8 mouse cellular contexts compared by ENCODE assay signal in genomic region chr6:87589718-87590393, GRCm38 (mm10). TPM values are rescaled to one million over a fixed set of nuclear protein-coding genes. Genes with fewer than 3 reads are reported as not detected.
DNase-seq lines count a peak whose midpoint lies in the region; ATAC-seq and TF ChIP-seq lines count a peak whose summit lies in the region.

No protein-coding gene starts in this region.

- ATAC-seq in lung, embryonic 14.5 days (ENCODE audit: insufficient read depth), result peak; percentile 72
- ATAC-seq in forebrain, embryonic 14.5 days, result peak; percentile 27
- peak; percentile 76 for ATAC-seq in liver, embryonic 14.5 days (ENCODE audit: insufficient read depth)
- peak; percentile 45; the same call in 1 of the 2 replicates for ATAC-seq in stomach, embryonic 15.5 days (ENCODE audit: insufficient read depth, low FRiP score, low read depth)
- no peak for ATAC-seq in megakaryocyte progenitor cell, adult 5-6 weeks (replicated peaks; ENCODE audit: poor library complexity)

- H3K36me3 ChIP-seq in lung, embryonic 14.5 days (ENCODE audit: insufficient read depth), result no peaks in the 10 kb centered on the region
- no peaks in the 10 kb centered on the region for H3K36me3 ChIP-seq in forebrain, embryonic 14.5 days (ENCODE audit: control insufficient read depth, insufficient read depth, low read length)
- H3K36me3 ChIP-seq in liver, embryonic 14.5 days (replicated peaks; ENCODE audit: control insufficient read depth, insufficient read depth, low read depth), result no peaks in the 10 kb centered on the region; the same call in 1 of the 2 replicates
- H3K36me3 ChIP-seq in stomach, embryonic 15.5 days, result no peaks in the 10 kb centered on the region

- peak overlapping the region; percentile 45 for H3K9ac ChIP-seq in lung, embryonic 14.5 days
- peak overlapping the region; percentile 65 for H3K9ac ChIP-seq in forebrain, embryonic 14.5 days (ENCODE audit: low read length)
- peak overlapping the region; percentile 77 for H3K9ac ChIP-seq in liver, embryonic 14.5 days (replicated peaks)
- H3K9ac ChIP-seq in stomach, embryonic 15.5 days, result no peak overlapping the region; the same call in 1 of the 2 replicates

- H3K4me2 ChIP-seq in lung, embryonic 14.5 days, result peak overlapping the region; percentile 80
- peak overlapping the region; percentile 95 for H3K4me2 ChIP-seq in forebrain, embryonic 14.5 days (ENCODE audit: low read length)
- peak overlapping the region; percentile 76 for H3K4me2 ChIP-seq in liver, embryonic 14.5 days (ENCODE audit: low read depth)
- H3K4me2 ChIP-seq in stomach, embryonic 15.5 days, result peak overlapping the region; percentile 96

- H3K4me3 ChIP-seq in lung, embryonic 14.5 days (ENCODE audit: low read depth, low read length), result peak overlapping the region; percentile 44
- peak overlapping the region; percentile 46 for H3K4me3 ChIP-seq in forebrain, embryonic 14.5 days (ENCODE audit: low read depth, low read length)
- peak overlapping the region; percentile 65 to 77 for H3K4me3 ChIP-seq in liver, embryonic 14.5 days (ENCODE audit: insufficient read depth in 1 of 2, low read depth in 2 of 2, low read length in 2 of 2)
- H3K4me3 ChIP-seq in stomach, embryonic 15.5 days (replicated peaks), result peak overlapping the region; percentile 57

- no peaks in the 10 kb centered on the region for H3K9me3 ChIP-seq in lung, embryonic 14.5 days (ENCODE audit: low read depth, low read length)
- H3K9me3 ChIP-seq in forebrain, embryonic 14.5 days (replicated peaks; ENCODE audit: control insufficient read depth, low read length), result no peaks in the 10 kb centered on the region
- no peaks in the 10 kb centered on the region for H3K9me3 ChIP-seq in liver, embryonic 14.5 days (ENCODE audit: control insufficient read depth, low read length)
- no peaks in the 10 kb centered on the region for H3K9me3 ChIP-seq in stomach, embryonic 15.5 days

- 0 out of 2 replicates have a peak, but pooled peaks cover 6% of the 10 kb centered on the region for H3K27me3 ChIP-seq in lung, embryonic 14.5 days (ENCODE audit: insufficient read depth, low read length)
- no peaks in the 10 kb centered on the region for H3K27me3 ChIP-seq in forebrain, embryonic 14.5 days (replicated peaks; ENCODE audit: control insufficient read depth, insufficient read depth, low read length)
- no peaks in the 10 kb centered on the region; the same call in 1 of the 2 replicates for H3K27me3 ChIP-seq in liver, embryonic 14.5 days (ENCODE audit: control insufficient read depth, insufficient read depth, low read length)
- no peaks in the 10 kb centered on the region for H3K27me3 ChIP-seq in stomach, embryonic 15.5 days (replicated peaks)

- H3K4me1 ChIP-seq in lung, embryonic 14.5 days (ENCODE audit: insufficient read depth), result peaks cover 7% of the 10 kb centered on the region; the same call in 1 of the 2 replicates
- H3K4me1 ChIP-seq in forebrain, embryonic 14.5 days (ENCODE audit: control insufficient read depth, insufficient read depth, low read length), result peaks cover 9% of the 10 kb centered on the region
- peaks cover 33% of the 10 kb centered on the region in 2 experiments for H3K4me1 ChIP-seq in liver, embryonic 14.5 days (replicated peaks; ENCODE audit: control insufficient read depth in 2 of 2, insufficient read depth in 2 of 2, low read length in 1 of 2)
- peaks cover 5% of the 10 kb centered on the region; the same call in 1 of the 2 replicates for H3K4me1 ChIP-seq in stomach, embryonic 15.5 days

- TF ChIP-seq EP300 in liver, embryonic 14.5 days (IDR thresholded peaks at IDR 0.05; ENCODE audit: low read depth), result peak; percentile 28; the same call in 1 of the 2 replicates

- TF ChIP-seq CTCF in lung, embryonic 14.5 days (IDR thresholded peaks at IDR 0.05; ENCODE audit: low read depth), result no peak
- TF ChIP-seq CTCF in liver, embryonic 14.5 days (IDR thresholded peaks at IDR 0.05; ENCODE audit: low read depth), result no peak

- DNase-seq in lung, embryonic 14.5 days, result no peak
- DNase-seq in lung, postnatal 4 days, result no peak
- DNase-seq in forebrain, embryonic 14.5 days (ENCODE audit: low spot score), result peak; percentile 22
- DNase-seq in liver, embryonic 14.5 days (ENCODE audit: low read depth in 3 of 3, low spot score in 3 of 3), result peak in 2 of 3 experiments; percentile 24 to 41
- no peak for DNase-seq in natural killer cell, adult 2 months (ENCODE audit: low spot score in 2 of 2)
- no peak for DNase-seq in cerebellum, postnatal 10 days

- WGBS in lung, embryonic 14.5 days, result 18% methylated on average over 12 of the region's 12 CpGs
- 9% methylated on average over 12 of the region's 12 CpGs for WGBS in forebrain, embryonic 14.5 days
- 14% methylated on average over 12 of the region's 12 CpGs for WGBS in liver, embryonic 14.5 days (ENCODE audit: insufficient replicate concordance)
- WGBS in stomach, embryonic 15.5 days, result 15% methylated on average over 11 of the region's 12 CpGs

- no peak overlapping the region for H3K27ac ChIP-seq in lung, embryonic 14.5 days (ENCODE audit: low read depth)
- H3K27ac ChIP-seq in forebrain, embryonic 14.5 days (ENCODE audit: low read depth, low read length), result no peak overlapping the region
- peak overlapping the region; percentile 2 for H3K27ac ChIP-seq in liver, embryonic 14.5 days
- no peak overlapping the region for H3K27ac ChIP-seq in stomach, embryonic 15.5 days

RNA-seq across cellular contexts. Expression of gene Prokr1, which starts 0.7 kb away (rescaled TPM):
- 2.5 and 3.2 TPM in 2 replicates for polyA plus RNA-seq in lung, embryonic 14.5 days (2014; fragmentation: Nextera tagmentation; extraction: Ambion mirVana)
- polyA plus RNA-seq in forebrain, embryonic 14.5 days (2014; fragmentation: Nextera tagmentation; extraction: Ambion mirVana), result 3.1 and 3.2 TPM in 2 replicates
- 2.9 TPM in 2 replicates for polyA plus RNA-seq in liver, embryonic 14.5 days (2012; rRNA removed)
- 4.6 and 4.9 TPM in 2 replicates for polyA plus RNA-seq in liver, embryonic 14.5 days (2014; fragmentation: Nextera tagmentation; extraction: Ambion mirVana)
- polyA plus RNA-seq in stomach, embryonic 15.5 days (2015; fragmentation: Nextera tagmentation; extraction: Ambion mirVana), result 2.7 and 2.9 TPM in 2 replicates
- 0.34 and 0.37 TPM in 2 replicates for total RNA-seq in megakaryocyte progenitor cell, adult 5-6 weeks (2015)
- 0.17 and 0.24 TPM in 2 replicates for total RNA-seq in megakaryocyte progenitor cell, adult 5-6 weeks (2017)

RNA-seq across cellular contexts. Expression of gene Arhgap25, which starts 56.8 kb away (rescaled TPM):
- 8.2 and 8.7 TPM in 2 replicates for polyA plus RNA-seq in lung, embryonic 14.5 days (2014; fragmentation: Nextera tagmentation; extraction: Ambion mirVana)
- polyA plus RNA-seq in forebrain, embryonic 14.5 days (2014; fragmentation: Nextera tagmentation; extraction: Ambion mirVana), result 1.2 and 2.2 TPM in 2 replicates
- 1.2 and 1.5 TPM in 2 replicates for polyA plus RNA-seq in liver, embryonic 14.5 days (2012; rRNA removed)
- 2.3 and 2.6 TPM in 2 replicates for polyA plus RNA-seq in liver, embryonic 14.5 days (2014; fragmentation: Nextera tagmentation; extraction: Ambion mirVana)
- polyA plus RNA-seq in stomach, embryonic 15.5 days (2015; fragmentation: Nextera tagmentation; extraction: Ambion mirVana), result 4.7 and 6.0 TPM in 2 replicates
- 7.0 and 11.0 TPM in 2 replicates for total RNA-seq in megakaryocyte progenitor cell, adult 5-6 weeks (2015)
- 23.0 and 30.6 TPM in 2 replicates for total RNA-seq in megakaryocyte progenitor cell, adult 5-6 weeks (2017)

Comparison
In these comparisons a context has a peak if more than half of its experiments do, and no peak if none do; other contexts are left out.
1. DNase-seq: peak in forebrain, embryonic 14.5 days (single experiment) and liver, embryonic 14.5 days (2 of 3); none in lung, embryonic 14.5 days (single experiment), lung, postnatal 4 days (0 of 2), natural killer cell, adult 2 months (0 of 2) and cerebellum, postnatal 10 days (0 of 2).
2. Peak in every context shown above with its lines, with median percentiles within 50 percentile points of each other: H3K4me2 ChIP-seq and H3K4me3 ChIP-seq.